Mouse (Mus musculus) G1E (cell line): ENCODE measurements at regions not wholly inside any gene's neighbourhood (a gene's known extent, or its start where the extent isn't known, plus 50 kb on each side); places are given as distances from the start of the nearest gene placed in this dataset.

Experiments used
- CTCF ChIP-seq: IDR thresholded peaks from 2 replicates; pipeline ENCODE4 v1.5.1; 2012; ENCODE audit warnings: low read depth, low read length, inconsistent platforms, mixed read lengths
- GATA1 ChIP-seq: IDR thresholded peaks from 2 replicates; pipeline ENCODE4 v1.6.1; 2012; ENCODE audit warnings: borderline replicate concordance, low read length, inconsistent platforms, mixed read lengths

DNA sequence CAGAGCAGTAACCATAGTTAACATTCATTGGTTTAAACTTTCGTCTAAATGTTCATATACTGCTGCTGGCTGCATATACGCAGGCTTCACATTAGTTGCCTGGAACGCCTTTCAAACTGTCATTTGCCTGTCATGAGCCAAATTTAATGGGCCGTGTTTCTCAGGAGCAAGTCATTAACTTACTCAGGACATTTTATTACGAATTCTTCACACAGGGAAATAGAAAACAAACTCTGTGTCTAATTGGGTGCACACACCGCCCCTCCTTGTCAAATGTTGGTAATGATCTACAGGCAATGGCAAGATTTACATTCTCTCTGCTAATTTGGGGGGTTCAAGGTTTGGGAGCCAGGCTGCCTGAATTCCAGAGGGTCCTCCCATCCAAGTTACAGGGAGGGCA lies 364.4 kb downstream of the Agtpbp1 start:
- no peak for TF ChIP-seq CTCF
- no peak for TF ChIP-seq GATA1
